Mouse (Mus musculus) v-Abl transformed pro-B cells (cell line): ENCODE measurements at regions not wholly inside any gene's neighbourhood (a gene's known extent, or its start where the extent isn't known, plus 50 kb on each side); places are given as distances from the start of the nearest gene placed in this dataset.
"Not testable (repeated sequence)": the region's sequence is repeated elsewhere in the genome, so short reads cannot be mapped to it uniquely, and the experiment has no call there.

Experiments
- in situ Hi-C, 2 experiments: fragments of 400-800 bp; cut with MboI; formaldehyde crosslinking; loops; one replicate each; pipeline ENCODE4 v1.15.1; 2025; ENCODE audit not compliant: unreplicated experiment in 2 of 2

GRCm38 (mm10) chr16:86277031-86277430 lies 375.4 kb upstream of the Adamts5 start:
- in situ Hi-C loops: no loop called here

GRCm38 (mm10) chr16:86261612-86262011 lies 360.0 kb upstream of the Adamts5 start:
- in situ Hi-C loops: no loop called here

- in situ Hi-C loops: no loop called here
Observed at GRCm38 (mm10) chr16:86252630-86253029, 351.0 kb upstream of the Adamts5 start.

- in situ Hi-C loops: no loop called here
Observed at GRCm38 (mm10) chr16:86250021-86250420, 348.4 kb upstream of the Adamts5 start.

- in situ Hi-C loops: no loop called here
Observed at GRCm38 (mm10) chr16:86244191-86244590, 342.6 kb upstream of the Adamts5 start.

DNA sequence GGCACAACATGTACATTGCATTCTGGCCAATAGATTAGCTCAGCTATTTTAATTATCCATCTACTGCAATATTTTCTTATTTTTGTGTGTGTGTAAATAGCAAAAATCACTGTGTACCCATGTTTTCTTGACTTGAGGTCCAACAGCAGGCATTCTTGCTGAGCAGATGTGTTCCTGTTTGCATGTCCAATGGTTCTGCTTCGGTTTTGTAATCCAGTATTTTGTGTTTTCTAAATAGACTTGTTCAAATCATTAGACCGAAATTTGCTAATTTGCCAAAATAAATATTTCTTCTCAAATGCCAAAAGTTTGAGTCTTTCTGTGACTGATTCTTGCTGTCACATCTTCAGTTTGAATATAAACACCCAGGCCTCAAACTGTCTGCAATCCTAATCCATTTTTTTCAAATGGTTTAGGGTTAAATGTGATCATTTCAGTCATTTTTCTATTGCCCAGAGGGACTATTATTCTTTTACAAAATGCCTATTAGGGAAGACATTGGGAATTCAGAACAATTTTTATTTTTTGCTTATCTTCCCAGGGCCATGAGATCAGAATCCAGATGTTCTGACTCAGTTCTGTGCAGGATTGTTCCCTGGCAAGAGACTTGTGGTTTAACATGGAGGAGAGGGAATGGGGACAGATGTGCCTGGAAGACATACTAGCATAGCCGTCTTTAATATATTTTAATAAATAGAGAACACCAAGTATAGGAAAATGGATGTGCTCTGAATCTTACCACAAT lies 341.3 kb upstream of the Adamts5 start:
- in situ Hi-C loops: no loop called here

DNA sequence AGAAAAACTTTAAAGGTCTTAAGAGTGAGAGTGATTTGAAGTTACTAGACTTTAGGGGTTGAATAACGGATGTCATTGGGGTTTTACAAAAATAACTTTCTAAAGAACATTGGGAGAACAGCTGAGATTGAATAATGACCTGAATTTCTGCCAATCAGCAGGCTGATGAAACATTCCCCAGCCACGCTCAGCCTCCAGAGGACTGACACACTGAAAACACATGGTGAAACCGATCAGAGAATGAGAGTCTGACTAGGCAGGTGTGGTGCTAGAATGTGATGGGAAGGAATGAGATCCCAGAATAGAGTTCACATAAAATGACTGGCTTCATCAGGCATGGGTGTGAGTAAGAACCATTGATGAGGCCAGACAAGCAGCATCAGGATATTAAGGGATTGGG lies 321.4 kb upstream of the Adamts5 start:
- in situ Hi-C loops: no loop called here

GRCm38 (mm10) chr16:86210547-86210946 lies 308.9 kb upstream of the Adamts5 start:
- in situ Hi-C loops: no loop called here

- in situ Hi-C loops: no loop called here
Observed at GRCm38 (mm10) chr16:86209319-86209718, 307.7 kb upstream of the Adamts5 start.

GRCm38 (mm10) chr16:86189874-86190273 lies 288.2 kb upstream of the Adamts5 start:
- in situ Hi-C loops: no loop called here

- in situ Hi-C loops: no loop called here
Observed at GRCm38 (mm10) chr16:86188966-86189365, 287.3 kb upstream of the Adamts5 start.

DNA sequence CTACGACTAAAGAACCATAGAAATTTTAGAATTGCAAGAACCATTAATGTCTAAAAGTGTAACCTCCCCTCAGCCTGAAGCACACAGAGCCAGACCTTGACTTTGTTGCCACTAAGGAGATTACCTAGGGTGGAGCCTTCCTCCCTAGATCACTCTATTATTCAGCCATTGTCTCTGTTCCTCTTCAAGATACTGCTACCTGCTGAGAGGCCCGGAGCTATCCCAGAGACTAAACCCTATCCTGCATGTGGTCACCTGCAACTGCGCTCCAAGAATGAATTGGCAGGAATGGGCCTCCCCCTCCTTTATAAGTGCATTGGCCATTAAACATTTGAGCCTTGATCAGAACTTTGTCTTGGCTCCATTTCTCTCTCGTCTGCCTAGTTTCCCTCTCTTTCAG lies 286.0 kb upstream of the Adamts5 start:
- in situ Hi-C loops: not testable (repeated sequence)

GRCm38 (mm10) chr16:86159021-86159815 lies 257.6 kb upstream of the Adamts5 start:
- in situ Hi-C loops: no loop called here

GRCm38 (mm10) chr16:86138171-86138570 lies 236.5 kb upstream of the Adamts5 start:
- in situ Hi-C loops: no loop called here

GRCm38 (mm10) chr16:86136169-86136568 lies 234.5 kb upstream of the Adamts5 start:
- in situ Hi-C loops: no loop called here

DNA sequence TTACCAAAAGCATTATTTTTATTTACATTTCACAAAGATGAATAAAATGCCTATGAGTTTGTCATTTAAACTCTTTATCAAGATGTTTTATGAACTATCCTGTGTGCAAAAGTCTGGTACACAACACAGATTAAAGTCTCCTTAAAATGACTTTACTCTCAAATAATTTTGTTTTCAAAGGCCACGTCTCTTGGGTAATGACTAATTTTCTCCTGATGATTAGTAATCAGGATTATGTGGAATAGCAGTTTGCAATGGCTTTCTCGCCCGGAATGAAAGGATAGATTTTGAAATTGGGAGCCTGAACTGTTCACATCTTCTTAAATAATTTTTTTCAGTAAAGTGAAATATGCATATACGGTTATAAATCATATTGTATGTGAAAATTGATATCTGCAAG lies 225.8 kb upstream of the Adamts5 start:
- in situ Hi-C loops: no loop called here

- in situ Hi-C loops: no loop called here
Observed at GRCm38 (mm10) chr16:86124182-86124581, 222.6 kb upstream of the Adamts5 start.

DNA sequence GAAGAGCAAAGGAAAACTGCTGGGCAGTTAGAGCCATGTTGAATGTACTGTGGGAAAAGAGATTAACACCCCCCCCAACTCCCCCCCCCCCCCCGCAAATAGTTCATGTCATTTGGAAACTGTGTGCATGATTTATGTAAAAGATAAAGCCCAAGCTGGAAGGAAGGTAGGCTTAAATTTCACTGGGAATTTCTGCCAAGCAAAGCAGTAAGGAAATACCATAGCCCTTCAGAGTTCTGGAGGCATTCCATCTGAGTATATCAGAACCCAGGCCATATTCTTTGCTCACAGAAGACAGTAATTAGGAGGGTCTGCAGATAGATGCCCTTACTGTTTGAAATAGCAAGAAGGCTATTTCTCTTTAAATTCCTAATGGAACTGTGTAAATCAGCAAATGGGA lies 221.3 kb upstream of the Adamts5 start:
- in situ Hi-C loops: no loop called here

- in situ Hi-C loops: no loop called here
Observed at GRCm38 (mm10) chr16:86117959-86118358, 216.3 kb upstream of the Adamts5 start.

GRCm38 (mm10) chr16:86115587-86116376 lies 214.2 kb upstream of the Adamts5 start:
- in situ Hi-C loops: no loop called here

DNA sequence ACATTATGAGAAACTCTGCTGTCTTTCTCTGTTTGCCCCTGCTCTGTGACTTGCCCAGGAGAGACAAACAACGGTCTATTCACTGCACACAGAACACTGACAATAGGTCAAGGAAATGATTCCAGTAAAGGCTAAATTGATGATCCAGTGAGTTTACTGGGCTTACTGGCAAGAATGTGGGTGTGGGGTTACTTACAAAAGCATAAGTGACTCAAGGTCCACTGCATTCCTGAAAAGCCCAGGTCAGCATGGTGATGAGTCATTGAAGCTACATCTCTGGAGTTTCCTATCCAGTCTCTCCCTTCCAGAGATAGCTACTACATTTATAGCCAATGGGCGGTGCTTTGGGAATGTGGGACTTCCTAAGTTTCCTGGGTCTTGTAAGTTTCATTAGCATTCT lies 192.8 kb upstream of the Adamts5 start:
- in situ Hi-C loops: no loop called here
